Mouse (Mus musculus) erythroblast, embryonic 14.5 days (primary cell): ENCODE data around the gene E2f2.

ENCODE experiments used
- GATA1 ChIP-seq: IDR thresholded peaks from 2 replicates; pipeline ENCODE4 v1.6.1; 2012; ENCODE audit warnings: low read length, inconsistent platforms, mixed read lengths
- TAL1 ChIP-seq: IDR thresholded peaks from 3 replicates; pipeline ENCODE4 v1.6.1; 2012; ENCODE audit warnings: low read length, inconsistent platforms, mixed read lengths

- TF ChIP-seq TAL1: no peak
- no peak for TF ChIP-seq GATA1
Observed at GRCm38 (mm10) chr4:136223549-136224239, 51.5 kb downstream of the E2f2 start.
